Mouse (Mus musculus): ENCODE results near the gene Focad. TPM values are rescaled to one million over a fixed set of nuclear protein-coding genes. Genes with fewer than 3 reads are reported as not detected.

The Focad gene
- polyA plus RNA-seq, 1 experiment from 2014 or later, result 14.1 TPM

- WGBS, result 62% methylated on average over 3 of the region's 3 CpGs
- Histone ChIP-seq H3K4me3 (no peak overlapping the region), H3K9me3 (replicated peaks) (no peaks in the 10 kb centered on the region), H3K27me3 (ENCODE audit: low read depth, poor library complexity, severe bottlenecking) (no peaks in the 10 kb centered on the region), H3K36me3 (no peaks in the 10 kb centered on the region), H3K27ac (no peak overlapping the region), H3K4me1 (peaks cover 23% of the 10 kb centered on the region)
- no peak for DNase-seq (ENCODE audit: low spot score)
These were observed 22.9 kb downstream of the Focad start for GRCm38 (mm10) chr4:88117331-88117730.

GRCm38 (mm10) chr4:88117942-88118341 is 23.5 kb downstream of the Focad start:
- Histone ChIP-seq H3K36me3 (no peaks in the 10 kb centered on the region), H3K9me3 (replicated peaks) (no peaks in the 10 kb centered on the region), H3K27me3 (ENCODE audit: low read depth, poor library complexity, severe bottlenecking) (no peaks in the 10 kb centered on the region), H3K4me3 (no peak overlapping the region), H3K4me1 (peaks cover 23% of the 10 kb centered on the region), H3K27ac (no peak overlapping the region)
- no peak for DNase-seq (ENCODE audit: low spot score)

- Histone ChIP-seq H3K4me1 (peaks cover 23% of the 10 kb centered on the region), H3K36me3 (no peaks in the 10 kb centered on the region), H3K27me3 (ENCODE audit: low read depth, poor library complexity, severe bottlenecking) (no peaks in the 10 kb centered on the region), H3K4me3 (no peak overlapping the region), H3K27ac (peak overlapping the region; percentile 66), H3K9me3 (replicated peaks) (no peaks in the 10 kb centered on the region)
- WGBS, result 80% methylated on average over 5 of the region's 5 CpGs
- no peak for DNase-seq (ENCODE audit: low spot score)
These were observed 24.4 kb downstream of the Focad start for GRCm38 (mm10) chr4:88118750-88119395.

GRCm38 (mm10) chr4:88120091-88120490 is 25.7 kb downstream of the Focad start:
- no peak overlapping the region for H3K27ac ChIP-seq
- DNase-seq (ENCODE audit: low spot score), result no peak
- H3K4me3 ChIP-seq, result no peak overlapping the region
- H3K36me3 ChIP-seq, result no peaks in the 10 kb centered on the region
- H3K27me3 ChIP-seq (ENCODE audit: low read depth, poor library complexity, severe bottlenecking), result no peaks in the 10 kb centered on the region
- no peaks in the 10 kb centered on the region for H3K9me3 ChIP-seq (replicated peaks)
- H3K4me1 ChIP-seq, result peaks cover 23% of the 10 kb centered on the region

- H3K36me3 ChIP-seq, result no peaks in the 10 kb centered on the region
- H3K4me1 ChIP-seq, result peaks cover 22% of the 10 kb centered on the region
- whole genome bisulfite sequencing, result 94% methylated on average over 3 of the region's 3 CpGs
These were observed 28.0 kb downstream of the Focad start for GRCm38 (mm10) chr4:88122472-88122871.

GRCm38 (mm10) chr4:88135936-88136335 is 41.5 kb downstream of the Focad start:
- Histone ChIP-seq H3K27ac (peak overlapping the region; percentile 80), H3K36me3 (no peaks in the 10 kb centered on the region), H3K27me3 (ENCODE audit: low read depth, poor library complexity, severe bottlenecking) (no peaks in the 10 kb centered on the region), H3K9me3 (replicated peaks) (no peaks in the 10 kb centered on the region), H3K4me3 (no peak overlapping the region), H3K4me1 (peaks cover 29% of the 10 kb centered on the region)
- peak; percentile 39 for DNase-seq (ENCODE audit: low spot score)
- 5% methylated on average over 2 of the region's 2 CpGs for WGBS

More at GRCm38 (mm10) chr4:88122472-88122871, 28.0 kb downstream of the Focad start:
- DNase-seq (ENCODE audit: low spot score), result no peak
- Histone ChIP-seq H3K4me3 (no peak overlapping the region), H3K9me3 (replicated peaks) (no peaks in the 10 kb centered on the region), H3K27me3 (ENCODE audit: low read depth, poor library complexity, severe bottlenecking) (no peaks in the 10 kb centered on the region), H3K27ac (no peak overlapping the region)

GRCm38 (mm10) chr4:88136528-88136927 is 42.1 kb downstream of the Focad start:
- no peak for DNase-seq (ENCODE audit: low spot score)
- Histone ChIP-seq H3K36me3 (no peaks in the 10 kb centered on the region), H3K27me3 (ENCODE audit: low read depth, poor library complexity, severe bottlenecking) (no peaks in the 10 kb centered on the region), H3K9me3 (replicated peaks) (no peaks in the 10 kb centered on the region), H3K4me3 (no peak overlapping the region), H3K4me1 (peaks cover 29% of the 10 kb centered on the region), H3K27ac (0 out of 2 replicates have a peak overlapping the region, but pooled peaks have one; percentile 80)
- 55% methylated on average over 4 of the region's 4 CpGs for WGBS

GRCm38 (mm10) chr4:88138366-88138917 is 44.0 kb downstream of the Focad start:
- no peak overlapping the region for H3K4me3 ChIP-seq
- peaks cover 29% of the 10 kb centered on the region for H3K4me1 ChIP-seq
- H3K27ac ChIP-seq, result no peak overlapping the region
- H3K27me3 ChIP-seq (ENCODE audit: low read depth, poor library complexity, severe bottlenecking), result no peaks in the 10 kb centered on the region
- no peak for DNase-seq (ENCODE audit: low spot score)
- H3K9me3 ChIP-seq (replicated peaks), result no peaks in the 10 kb centered on the region
- WGBS, result 93% methylated on average over 2 of the region's 2 CpGs
- no peaks in the 10 kb centered on the region for H3K36me3 ChIP-seq

- Histone ChIP-seq H3K9me3 (replicated peaks) (no peaks in the 10 kb centered on the region), H3K4me3 (no peak overlapping the region), H3K27ac (no peak overlapping the region), H3K4me1 (peaks cover 3% of the 10 kb centered on the region; the same call in 1 of the 2 replicates), H3K27me3 (ENCODE audit: low read depth, poor library complexity, severe bottlenecking) (no peaks in the 10 kb centered on the region), H3K36me3 (no peaks in the 10 kb centered on the region)
- DNase-seq (ENCODE audit: low spot score), result no peak
- WGBS, result 83% methylated on average over 1 of the region's 1 CpGs
These were observed 55.0 kb downstream of the Focad start for GRCm38 (mm10) chr4:88149462-88149861.

- H3K36me3 ChIP-seq, result no peaks in the 10 kb centered on the region
- no peaks in the 10 kb centered on the region for H3K9me3 ChIP-seq (replicated peaks)
- no peak for DNase-seq (ENCODE audit: low spot score)
- H3K4me3 ChIP-seq, result no peak overlapping the region
- WGBS, result 90% methylated on average over 3 of the region's 3 CpGs
- no peak overlapping the region for H3K27ac ChIP-seq
- no peaks in the 10 kb centered on the region for H3K4me1 ChIP-seq
- H3K27me3 ChIP-seq (ENCODE audit: low read depth, poor library complexity, severe bottlenecking), result no peaks in the 10 kb centered on the region
These were observed 61.2 kb downstream of the Focad start for GRCm38 (mm10) chr4:88155490-88156160.

GRCm38 (mm10) chr4:88156961-88157360 is 62.5 kb downstream of the Focad start:
- no peaks in the 10 kb centered on the region for H3K4me1 ChIP-seq

GRCm38 (mm10) chr4:88157644-88158043 is 63.2 kb downstream of the Focad start:
- WGBS, result 93% methylated on average over 6 of the region's 6 CpGs
- Histone ChIP-seq H3K4me1 (no peaks in the 10 kb centered on the region), H3K27me3 (ENCODE audit: low read depth, poor library complexity, severe bottlenecking) (no peaks in the 10 kb centered on the region), H3K9me3 (replicated peaks) (no peaks in the 10 kb centered on the region), H3K4me3 (no peak overlapping the region), H3K27ac (no peak overlapping the region), H3K36me3 (no peaks in the 10 kb centered on the region)
- DNase-seq (ENCODE audit: low spot score), result no peak

More at GRCm38 (mm10) chr4:88156961-88157360, 62.5 kb downstream of the Focad start:
- Histone ChIP-seq H3K27ac (no peak overlapping the region), H3K27me3 (ENCODE audit: low read depth, poor library complexity, severe bottlenecking) (no peaks in the 10 kb centered on the region), H3K4me3 (no peak overlapping the region), H3K9me3 (replicated peaks) (no peaks in the 10 kb centered on the region), H3K36me3 (no peaks in the 10 kb centered on the region)
- WGBS, result 94% methylated on average over 5 of the region's 5 CpGs
- no peak for DNase-seq (ENCODE audit: low spot score)

GRCm38 (mm10) chr4:88159256-88159655 is 64.8 kb downstream of the Focad start:
- Histone ChIP-seq H3K27me3 (ENCODE audit: low read depth, poor library complexity, severe bottlenecking) (no peaks in the 10 kb centered on the region), H3K4me3 (no peak overlapping the region), H3K9me3 (replicated peaks) (no peaks in the 10 kb centered on the region), H3K4me1 (no peaks in the 10 kb centered on the region), H3K36me3 (no peaks in the 10 kb centered on the region), H3K27ac (no peak overlapping the region)
- DNase-seq (ENCODE audit: low spot score), result no peak
- WGBS, result 91% methylated on average over 5 of the region's 5 CpGs
